Mouse (Mus musculus): ENCODE data around the gene Gm8138.
"Not testable (repeated sequence)": the region's sequence is repeated elsewhere in the genome, so short reads cannot be mapped to it uniquely, and the experiment has no call there.

The Gm8138 gene

DNA sequence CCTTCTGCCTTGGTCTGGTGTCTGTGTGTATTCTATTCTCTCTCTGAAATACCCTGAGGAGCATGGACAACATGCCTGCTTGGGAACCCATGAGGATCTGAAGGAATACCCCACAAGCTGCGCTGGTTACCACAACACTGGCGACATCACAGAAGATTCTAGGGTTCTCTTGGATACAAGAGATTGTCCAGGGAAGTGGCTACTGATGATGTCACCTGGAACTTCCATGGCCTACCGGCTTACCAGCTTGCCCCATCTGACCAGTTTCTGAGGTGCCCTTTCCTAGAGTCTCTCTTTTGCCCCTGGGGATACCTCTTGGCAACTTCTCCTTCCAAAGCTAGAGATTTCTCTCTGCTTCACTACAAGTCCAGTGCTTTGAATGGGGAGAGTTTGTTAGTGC is at the start of gene Gm8138:
Gene Gm8138, minus strand, starts transcription at position 101 of the 400 bp plus-strand sequence.
- in situ Hi-C loops (cut with MseI, MboI) = not testable (repeated sequence)

DNA sequence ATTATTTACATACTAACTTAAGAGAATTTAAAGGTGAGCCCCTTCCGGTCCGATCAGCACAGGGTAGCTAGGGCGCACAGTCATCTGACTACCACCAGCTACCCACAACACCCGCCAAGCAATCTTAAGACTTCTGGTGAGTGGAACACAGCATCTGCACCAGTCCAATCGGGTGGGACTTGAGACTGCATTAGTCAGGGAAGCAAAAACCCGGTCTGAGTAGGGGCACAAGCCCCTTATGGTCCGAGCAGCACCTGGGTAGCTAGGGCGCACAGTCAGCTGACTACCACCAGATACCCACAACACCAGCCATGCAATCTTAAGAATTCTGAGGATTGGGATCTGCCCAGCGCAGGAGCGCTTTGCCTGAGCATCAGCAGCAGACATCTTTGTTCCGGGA is 54.4 kb downstream of the Gm8138 start:
- in situ Hi-C loops (cut with MseI, MboI) = not testable (repeated sequence)

Data from mouse trophoblast stem cell (cell line).